Mouse (Mus musculus) left cerebral cortex, adult 8-10 months (tissue): ENCODE measurements around the gene Luc7l2. TPM values are rescaled to one million over a fixed set of nuclear protein-coding genes. Genes with fewer than 3 reads are reported as not detected.

Experiments
- DNase-seq, 2 experiments: peaks; one replicate each; pipeline ENCODE4 v3.0.0; 2022; ENCODE audit warnings: low spot score in 2 of 2
- microRNA-seq, 2 experiments: library from miRNA; unstranded; fragments of <30 nt; microRNA quantifications; one replicate each; pipeline ENCODE4 v1.2.0; 2022
- total RNA-seq, 4 experiments: library from RNA; stranded (reverse); gene quantifications; 2 replicates each; pipeline ENCODE4 v1.2.4; 2022

Gene Luc7l2
- total RNA-seq, 4 experiments from 2014 or later = 175 to 178 (median 176) TPM

- no peak for DNase-seq
Observed at GRCm38 (mm10) chr6:38643039-38643438, 91.9 kb downstream of the Luc7l2 start.

GRCm38 (mm10) chr6:38649545-38649944 is 98.4 kb downstream of the Luc7l2 start:
- DNase-seq = no peak

- DNase-seq = peak in 1 of 2 experiments; percentile 38
Observed at GRCm38 (mm10) chr6:38650263-38650937, 99.3 kb downstream of the Luc7l2 start.

Small RNA genes within 50 kb of the gene (microRNA-seq; reads per million reads assigned to microRNA genes)
- gene Mir7670 = 0.21 to 0.44 reads per million in 2 experiments

Other genes starting within 250 kb of the Luc7l2 start
- 1 to 10 TPM; 4.0 to 7.2 (median 5.6) TPM for gene Zc3hav1, start 196.7 kb upstream of the Luc7l2 start, total RNA-seq
- gene Ttc26, start 169.9 kb upstream of the Luc7l2 start, total RNA-seq = 10 to 100 TPM in 1 of 4 experiments, 1 to 10 TPM in 3; 8.1 to 11.8 (median 8.9) TPM
- 10 to 100 TPM; 52.8 to 66.8 (median 59.6) TPM for gene Ubn2, start 117.4 kb upstream of the Luc7l2 start, total RNA-seq
- 10 to 100 TPM; 45.1 to 62.4 (median 52.2) TPM for gene Fmc1, start 17.8 kb upstream of the Luc7l2 start, total RNA-seq
- gene Klrg2, start 85.9 kb downstream of the Luc7l2 start, total RNA-seq = under 1 TPM; 0.21 to 0.82 (median 0.46) TPM
- gene Clec2l, start 111.7 kb downstream of the Luc7l2 start, total RNA-seq = 10 to 100 TPM; 53.3 to 64.2 (median 57.4) TPM